Mouse (Mus musculus): ENCODE measurements around the gene Npas3.
A peak's percentile ranks its signal among the peaks of the same experiment; 100 is the strongest.

DNA sequence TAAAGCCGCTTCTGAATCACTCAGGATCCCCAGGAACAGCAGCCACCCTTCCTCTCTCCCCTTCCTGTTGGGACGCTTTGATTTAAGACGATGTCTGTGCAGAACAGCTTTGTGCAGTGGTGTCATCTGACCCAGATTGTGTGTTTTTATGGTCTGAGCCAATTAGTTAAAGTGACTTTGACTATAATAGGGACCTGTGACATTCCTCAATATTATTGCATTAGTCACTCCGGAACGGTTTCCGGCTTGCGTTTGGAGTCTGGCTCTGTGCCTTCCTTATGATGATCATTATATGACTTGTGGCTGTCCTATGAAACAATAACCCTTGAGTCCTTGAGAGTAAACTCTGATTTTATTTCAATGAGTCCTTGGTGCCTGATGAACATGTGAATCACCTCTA, 735.5 kb downstream of the Npas3 start:
- TF ChIP-seq CTCF (IDR thresholded peaks at IDR 0.05; ENCODE audit: control insufficient read depth, insufficient read depth, insufficient read length) (no peak), MAX (IDR thresholded peaks at IDR 0.05) (no peak), MYOD1 (IDR thresholded peaks at IDR 0.05; ENCODE audit: control insufficient read depth, insufficient read length, low read depth) (peak; percentile 36)

All from C2C12 (cell line).